Mouse (Mus musculus) forebrain, postnatal 0 days (tissue): ENCODE measurements at regions not wholly inside any gene's neighbourhood (a gene's known extent, or its start where the extent isn't known, plus 50 kb on each side); places are given as distances from the start of the nearest gene placed in this dataset.

ENCODE experiments used
- ATAC-seq: fragments of 200-750 bp; cut with Nextera tagmentation; 2 replicates; pipeline ENCODE4 v1.8.0; 2017; ENCODE audit warnings: mild to moderate bottlenecking, moderate library complexity
- DNase-seq: peaks from one replicate; pipeline ENCODE4 v3.0.0-alpha.2; 2015
- H3K27ac ChIP-seq: fragments of 300-500 bp; sonication (generic); 2 replicates; pipeline ENCODE4 v1.5.1; 2014; ENCODE audit warnings: low read depth, mild to moderate bottlenecking, antibody characterized with exemption, low read length, moderate library complexity, mixed read lengths
- H3K27me3 ChIP-seq: fragments of 300-500 bp; sonication (generic); 2 replicates; pipeline ENCODE4 v1.6.1; 2014; ENCODE audit warnings: mild to moderate bottlenecking, low read length, mixed read lengths; ENCODE audit not compliant: insufficient read depth
- H3K36me3 ChIP-seq: fragments of 300-500 bp; sonication (generic); 2 replicates; pipeline ENCODE4 v1.6.1; 2014; ENCODE audit warnings: mild to moderate bottlenecking, moderate library complexity; ENCODE audit not compliant: insufficient read depth
- H3K4me1 ChIP-seq: fragments of 300-500 bp; sonication (generic); 2 replicates; pipeline ENCODE4 v1.6.1; 2014; ENCODE audit warnings: antibody characterized with exemption; ENCODE audit not compliant: insufficient read depth
- H3K4me2 ChIP-seq: fragments of 300-500 bp; sonication (generic); 2 replicates; pipeline ENCODE4 v1.6.1; 2014; ENCODE audit warnings: low read depth, mild to moderate bottlenecking, moderate library complexity
- H3K4me3 ChIP-seq: fragments of 300-500 bp; sonication (generic); 2 replicates; pipeline ENCODE4 v1.5.1; 2014; ENCODE audit warnings: low read depth, low read length, mixed read lengths
- H3K9ac ChIP-seq: fragments of 300-500 bp; sonication (generic); 2 replicates; pipeline ENCODE4 v1.6.1; 2014; ENCODE audit warnings: mild to moderate bottlenecking
- H3K9me3 ChIP-seq: fragments of 300-500 bp; sonication (generic); 2 replicates; pipeline ENCODE4 v1.6.1; 2016; ENCODE audit warnings: low read length
- CTCF ChIP-seq: sonication (generic); IDR thresholded peaks from 2 replicates; pipeline ENCODE4 v1.5.1; 2016; ENCODE audit warnings: antibody characterized with exemption, control low read depth, low read depth
- WGBS: fragments of 180-500 bp; shearing (Covaris S2); extraction: QIAGEN DNeasy Blood & Tissue Kit; methylation state at CpG from one replicate; pipeline ENCODE4 v1.1.7; 2014; 5-methylcytosine and 5-hydroxymethylcytosine counted together

GRCm38 (mm10) chr10:111769486-111770002, 202.9 kb upstream of the Krr1 start:
- no peak for TF ChIP-seq CTCF
- Histone ChIP-seq H3K9ac (no peak overlapping the region), H3K36me3 (no peaks in the 10 kb centered on the region), H3K4me3 (no peak overlapping the region), H3K4me1 (no peaks in the 10 kb centered on the region), H3K27me3 (no peaks in the 10 kb centered on the region), H3K9me3 (no peaks in the 10 kb centered on the region), H3K4me2 (no peak overlapping the region), H3K27ac (no peak overlapping the region)
- 78% methylated on average over 9 of the region's 9 CpGs for WGBS
- ATAC-seq (no peak), DNase-seq (no peak)

- ATAC-seq (no peak), DNase-seq (no peak)
- Histone ChIP-seq H3K36me3 (no peaks in the 10 kb centered on the region), H3K4me3 (no peak overlapping the region), H3K27ac (no peak overlapping the region), H3K4me2 (no peak overlapping the region), H3K9ac (no peak overlapping the region), H3K4me1 (no peaks in the 10 kb centered on the region), H3K9me3 (no peaks in the 10 kb centered on the region), H3K27me3 (no peaks in the 10 kb centered on the region)
- no peak for TF ChIP-seq CTCF
- WGBS = 71% methylated on average over 2 of the region's 2 CpGs
Observed at GRCm38 (mm10) chr10:111770027-111770426, 202.4 kb upstream of the Krr1 start.

- no peaks in the 10 kb centered on the region for H3K27me3 ChIP-seq
- ATAC-seq (no peak), DNase-seq (no peak)
- no peaks in the 10 kb centered on the region for H3K9me3 ChIP-seq
- no peak for TF ChIP-seq CTCF
- no peak overlapping the region for H3K9ac ChIP-seq
- 89% methylated on average over 4 of the region's 4 CpGs for WGBS
- H3K36me3 ChIP-seq = no peaks in the 10 kb centered on the region
- H3K27ac ChIP-seq = no peak overlapping the region
- H3K4me2 ChIP-seq = no peak overlapping the region
- H3K4me3 ChIP-seq = no peak overlapping the region
- no peaks in the 10 kb centered on the region for H3K4me1 ChIP-seq
Observed at GRCm38 (mm10) chr10:111771010-111771409, 201.5 kb upstream of the Krr1 start.

- Histone ChIP-seq H3K4me1 (no peaks in the 10 kb centered on the region), H3K4me2 (no peak overlapping the region), H3K27me3 (no peaks in the 10 kb centered on the region), H3K36me3 (no peaks in the 10 kb centered on the region), H3K4me3 (no peak overlapping the region), H3K9ac (no peak overlapping the region), H3K9me3 (no peaks in the 10 kb centered on the region), H3K27ac (no peak overlapping the region)
- no peak for TF ChIP-seq CTCF
- ATAC-seq = no peak
- no peak for DNase-seq
Observed at GRCm38 (mm10) chr10:111777559-111777958, 194.9 kb upstream of the Krr1 start.

GRCm38 (mm10) chr10:111778111-111778510, 194.4 kb upstream of the Krr1 start:
- DNase-seq = no peak
- WGBS = 93% methylated on average over 5 of the region's 5 CpGs
- no peaks in the 10 kb centered on the region for H3K9me3 ChIP-seq
- H3K4me3 ChIP-seq = no peak overlapping the region
- no peak overlapping the region for H3K9ac ChIP-seq
- no peak for TF ChIP-seq CTCF
- no peak for ATAC-seq
- no peaks in the 10 kb centered on the region for H3K27me3 ChIP-seq
- H3K4me1 ChIP-seq = no peaks in the 10 kb centered on the region
- H3K36me3 ChIP-seq = no peaks in the 10 kb centered on the region
- no peak overlapping the region for H3K27ac ChIP-seq
- H3K4me2 ChIP-seq = no peak overlapping the region

GRCm38 (mm10) chr10:111779956-111780355, 192.5 kb upstream of the Krr1 start:
- ATAC-seq = no peak
- Histone ChIP-seq H3K4me2 (no peak overlapping the region), H3K4me1 (peaks cover 3% of the 10 kb centered on the region; the same call in 1 of the 2 replicates), H3K36me3 (no peaks in the 10 kb centered on the region), H3K9me3 (no peaks in the 10 kb centered on the region), H3K9ac (no peak overlapping the region), H3K27ac (no peak overlapping the region), H3K4me3 (no peak overlapping the region), H3K27me3 (no peaks in the 10 kb centered on the region)
- DNase-seq = no peak
- no peak for TF ChIP-seq CTCF
- 94% methylated on average over 7 of the region's 7 CpGs for WGBS

GRCm38 (mm10) chr10:111782195-111782810, 190.2 kb upstream of the Krr1 start:
- Histone ChIP-seq H3K36me3 (no peaks in the 10 kb centered on the region), H3K4me1 (peaks cover 3% of the 10 kb centered on the region; the same call in 1 of the 2 replicates), H3K9ac (no peak overlapping the region), H3K9me3 (no peaks in the 10 kb centered on the region), H3K27ac (no peak overlapping the region), H3K4me3 (no peak overlapping the region), H3K27me3 (no peaks in the 10 kb centered on the region), H3K4me2 (no peak overlapping the region)
- no peak for ATAC-seq
- WGBS = 87% methylated on average over 22 of the region's 22 CpGs
- DNase-seq = no peak
- TF ChIP-seq CTCF = no peak
